Mouse (Mus musculus): ENCODE results near the gene Pum1.

Pum1 gene

DNA sequence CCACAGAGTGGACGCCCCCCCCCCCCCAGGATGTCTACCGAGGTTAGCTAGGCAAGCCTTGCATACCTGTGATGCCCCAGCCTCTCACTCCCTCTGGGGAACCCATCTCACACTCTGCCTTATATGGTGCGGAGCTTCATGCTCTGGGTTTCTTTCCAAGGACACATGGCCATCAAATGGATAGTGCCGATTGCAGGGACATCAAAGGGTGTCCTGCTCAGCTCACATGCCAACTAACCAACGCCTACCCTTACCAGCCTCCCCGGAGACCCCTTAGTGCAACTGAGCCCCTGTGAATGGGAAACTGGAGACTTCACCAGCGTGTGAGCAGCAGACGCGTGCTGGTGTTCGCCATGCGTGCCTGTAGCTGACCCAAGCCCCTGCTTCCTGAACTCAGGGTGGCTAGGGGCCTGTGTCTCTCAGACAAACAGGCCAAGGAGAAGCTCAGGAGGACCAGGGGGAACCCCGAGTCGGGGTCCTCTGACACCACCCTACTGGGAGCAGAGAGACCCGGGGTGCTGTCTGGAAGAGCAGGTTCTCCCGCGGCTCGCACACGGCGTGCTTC, 128.8 kb downstream of the Pum1 start:
- no peak for DNase-seq (ENCODE audit: low spot score)

DNA sequence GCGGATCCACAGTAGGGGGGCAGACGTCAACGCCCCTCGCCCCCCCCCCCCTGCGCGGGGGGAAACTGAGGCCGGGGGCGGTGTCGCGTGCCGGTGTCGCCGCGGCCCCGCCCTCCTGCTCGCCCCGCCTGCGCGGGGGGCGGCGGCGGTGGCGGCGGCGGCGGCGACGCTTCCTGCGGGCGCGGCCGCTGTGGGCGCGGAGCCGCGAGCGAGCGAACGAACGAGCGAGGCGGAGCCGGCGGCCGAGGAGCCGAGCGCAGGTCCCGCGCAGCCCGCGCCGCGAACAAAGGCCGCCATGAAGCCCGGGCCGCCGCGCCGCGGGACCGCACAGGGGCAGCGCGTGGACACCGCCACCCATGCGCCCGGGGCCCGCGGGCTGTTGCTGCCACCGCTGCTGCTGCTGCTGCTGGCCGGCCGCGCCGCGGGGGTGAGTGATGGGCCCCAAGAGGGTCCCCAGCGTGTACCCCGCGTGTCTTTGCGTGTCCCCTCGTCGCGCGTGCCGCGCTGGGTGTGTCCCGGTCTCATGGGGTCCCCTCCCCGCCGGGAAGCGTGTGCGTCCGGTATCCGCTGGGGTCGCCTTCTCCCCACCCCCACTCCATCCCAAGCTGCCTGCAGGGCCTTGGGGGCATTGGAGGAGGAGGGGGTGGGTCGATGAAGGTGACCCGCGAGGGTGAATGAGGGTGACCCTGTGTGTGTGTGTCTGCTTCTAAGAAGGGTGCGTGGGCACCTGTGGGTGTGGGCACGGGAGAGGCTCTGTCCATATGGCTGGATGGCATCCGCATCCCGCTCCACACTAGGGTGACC, 129.5 kb downstream of the Pum1 start, which contains the start of gene Sdc3:
Gene Sdc3, plus strand, starts transcription at position 162 of the 804 bp plus-strand sequence.
- no peak for DNase-seq (ENCODE audit: low spot score)

DNA sequence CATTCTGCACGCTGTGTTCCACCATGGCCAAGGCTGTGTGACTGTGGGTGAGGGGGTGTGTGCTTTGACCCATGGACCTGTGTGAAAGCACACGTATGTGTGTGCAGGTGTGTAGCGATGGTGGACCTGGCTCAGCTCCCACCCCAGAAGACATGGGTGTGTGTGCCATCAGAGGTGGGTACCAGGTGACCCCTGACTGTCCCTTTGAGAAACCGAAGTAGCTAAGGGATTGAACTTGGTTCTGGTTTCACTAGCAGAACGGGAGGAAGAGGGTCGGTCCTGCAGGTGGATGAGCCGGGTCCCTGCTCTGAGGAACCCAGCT, 130.0 kb downstream of the Pum1 start:
- DNase-seq (ENCODE audit: low spot score): no peak

DNA sequence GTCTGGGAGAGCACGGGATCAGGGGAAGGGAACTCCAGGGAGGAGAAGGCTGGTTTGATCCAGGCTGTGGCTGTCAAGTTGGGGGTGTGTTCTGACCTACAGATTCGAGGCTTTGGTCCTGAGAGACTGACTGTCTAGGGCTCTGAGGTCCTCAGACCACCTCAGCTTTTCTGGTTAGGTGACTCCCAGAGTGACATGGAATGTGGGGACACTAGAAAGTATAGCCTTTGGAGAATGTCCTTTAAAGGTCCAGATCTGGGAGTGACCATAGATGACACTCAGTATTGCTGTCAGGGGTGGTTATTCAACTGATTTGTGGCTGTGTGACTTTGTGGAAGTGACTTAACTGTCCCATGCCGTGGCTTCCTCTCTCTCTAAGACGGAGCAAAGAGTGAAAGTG, 131.7 kb downstream of the Pum1 start:
- no peak for DNase-seq (ENCODE audit: low spot score)

DNA sequence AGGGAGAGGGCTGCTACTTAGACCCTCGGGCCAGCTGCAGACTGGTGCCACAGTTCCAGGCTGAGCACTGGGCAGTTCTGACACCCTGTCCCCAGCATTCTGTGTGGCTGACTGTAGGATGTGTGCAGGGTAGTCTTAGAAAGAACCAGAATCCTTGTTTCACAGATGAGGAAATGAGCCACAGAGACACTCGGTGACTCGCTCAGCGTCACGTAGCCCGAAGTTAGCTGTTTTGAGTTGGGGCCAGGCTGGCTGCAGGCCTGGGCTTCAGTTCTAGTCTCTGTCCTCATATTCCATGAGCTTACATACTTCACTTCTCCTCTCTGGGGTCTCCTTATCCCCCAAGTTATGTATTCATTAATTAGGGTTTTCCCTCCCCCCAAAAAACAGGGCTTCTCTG, 132.8 kb downstream of the Pum1 start:
- no peak for DNase-seq (ENCODE audit: low spot score)

GRCm38 (mm10) chr4:130797201-130798051, 134.3 kb downstream of the Pum1 start:
- DNase-seq (ENCODE audit: low spot score): no peak

GRCm38 (mm10) chr4:130798416-130798815, 135.3 kb downstream of the Pum1 start:
- no peak for DNase-seq (ENCODE audit: low spot score)

DNA sequence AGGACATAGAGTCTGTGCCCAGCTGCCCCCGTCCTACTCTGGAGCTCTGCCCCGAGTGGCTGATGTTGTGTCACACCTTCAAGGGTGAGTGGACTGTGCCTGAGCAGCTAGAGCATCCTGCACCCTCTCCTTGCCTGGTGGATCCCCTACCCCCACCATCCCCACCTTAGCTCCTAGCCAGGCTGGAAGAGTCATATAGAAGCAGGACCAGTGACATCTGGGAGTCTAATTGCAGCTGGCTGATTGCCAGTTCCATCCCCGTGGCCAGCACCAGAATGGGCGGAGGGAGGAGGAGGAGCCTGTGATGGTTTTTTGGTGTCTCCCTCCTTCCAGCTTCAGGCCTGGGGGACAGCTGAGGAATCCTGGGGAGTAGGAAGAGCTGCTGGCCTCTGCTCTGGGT, 136.0 kb downstream of the Pum1 start:
- DNase-seq (ENCODE audit: low spot score): no peak

GRCm38 (mm10) chr4:130799582-130799981, 136.5 kb downstream of the Pum1 start:
- no peak for DNase-seq (ENCODE audit: low spot score)

GRCm38 (mm10) chr4:130800147-130800546, 137.0 kb downstream of the Pum1 start:
- no peak for DNase-seq (ENCODE audit: low spot score)

GRCm38 (mm10) chr4:130801198-130801597, 138.1 kb downstream of the Pum1 start:
- DNase-seq (ENCODE audit: low spot score): no peak

DNA sequence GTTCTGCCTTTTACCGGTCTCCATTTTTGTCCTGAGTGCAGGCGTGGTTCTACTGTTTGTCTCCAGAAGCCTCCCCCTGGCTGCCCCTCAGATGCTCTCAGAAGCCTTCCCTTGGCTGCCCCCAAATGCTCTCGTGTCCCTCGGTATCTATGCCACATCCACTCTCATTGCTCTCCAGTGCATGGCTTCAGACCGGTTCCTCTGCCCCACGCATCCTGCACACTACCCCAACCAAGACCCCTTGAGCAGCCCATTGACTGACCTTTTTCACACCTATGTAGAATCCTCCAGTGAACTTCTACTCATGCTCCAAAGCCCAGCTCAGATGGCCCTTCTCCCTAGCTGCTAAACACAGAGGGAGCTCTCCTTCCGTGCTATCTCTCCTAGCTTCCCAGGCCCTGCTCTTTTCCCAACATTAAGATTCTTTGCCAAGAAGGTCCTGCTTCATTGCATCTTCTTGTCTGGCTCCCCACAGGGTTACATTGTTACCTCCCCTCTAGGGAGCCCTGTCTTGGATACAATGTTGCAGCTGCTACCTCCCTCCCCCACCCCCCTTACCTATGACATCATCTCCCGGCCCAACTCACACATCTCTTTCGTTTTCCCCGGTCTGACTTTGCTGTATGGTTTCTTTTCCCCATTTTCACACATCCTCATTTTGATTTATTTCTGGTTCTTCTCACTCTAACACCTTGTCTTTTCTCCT, 138.7 kb downstream of the Pum1 start:
- DNase-seq (ENCODE audit: low spot score): no peak

DNA sequence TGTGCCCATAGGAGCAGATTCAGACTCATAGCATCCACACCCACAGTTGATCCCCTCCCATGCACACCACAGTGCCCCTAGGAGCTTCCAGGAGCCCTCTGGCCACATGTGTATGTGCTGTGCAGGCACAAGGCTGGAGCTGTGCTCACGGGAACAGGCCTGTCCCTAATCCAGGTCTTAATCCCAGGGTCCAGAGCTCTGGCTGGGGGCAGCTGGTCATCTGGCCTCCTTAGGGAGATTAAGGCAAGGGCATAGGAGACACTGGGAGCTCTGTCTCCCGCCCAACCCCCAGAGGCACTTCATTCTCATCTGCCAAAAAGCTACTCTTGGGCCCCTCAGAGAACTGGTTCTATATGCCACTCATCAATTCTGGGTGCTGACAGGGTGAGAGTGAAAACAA, 140.5 kb downstream of the Pum1 start:
- no peak for DNase-seq (ENCODE audit: low spot score)

GRCm38 (mm10) chr4:130804292-130804691, 141.2 kb downstream of the Pum1 start:
- DNase-seq (ENCODE audit: low spot score): no peak

DNA sequence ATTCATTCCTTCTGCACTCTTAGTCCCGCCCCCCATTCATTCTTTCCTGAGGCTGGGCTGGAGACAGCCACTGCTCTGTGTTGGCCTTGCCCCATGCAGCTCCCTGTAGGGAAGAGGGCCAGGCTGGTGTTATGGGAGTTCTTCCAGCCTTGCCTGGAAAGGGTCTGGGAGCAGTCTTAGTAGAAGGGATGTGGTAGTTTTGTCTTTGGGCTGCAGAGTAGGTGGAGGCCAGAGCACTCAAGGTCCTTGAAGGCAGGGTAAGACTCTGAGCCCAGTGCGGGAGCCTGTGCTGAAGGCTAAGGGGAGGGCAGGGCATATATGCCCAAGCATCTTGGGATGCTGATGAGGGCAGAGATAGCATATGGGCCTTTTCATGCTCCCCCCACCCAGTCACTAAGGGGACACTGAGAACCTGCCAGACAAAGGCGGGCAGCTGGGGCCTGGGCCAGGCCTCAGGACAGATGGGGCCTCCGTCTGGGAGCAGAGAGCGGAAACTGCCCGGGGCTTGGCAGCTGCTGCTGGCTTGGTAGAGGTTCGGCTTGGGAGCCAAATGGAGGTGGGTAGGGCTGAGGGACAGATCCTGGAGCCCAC, 141.7 kb downstream of the Pum1 start:
- peak; percentile 58 for DNase-seq (ENCODE audit: low spot score)

GRCm38 (mm10) chr4:130805746-130806145, 142.6 kb downstream of the Pum1 start:
- DNase-seq (ENCODE audit: low spot score): no peak

- DNase-seq (ENCODE audit: low spot score): no peak
These were observed 143.6 kb downstream of the Pum1 start for GRCm38 (mm10) chr4:130806746-130807145.

DNA sequence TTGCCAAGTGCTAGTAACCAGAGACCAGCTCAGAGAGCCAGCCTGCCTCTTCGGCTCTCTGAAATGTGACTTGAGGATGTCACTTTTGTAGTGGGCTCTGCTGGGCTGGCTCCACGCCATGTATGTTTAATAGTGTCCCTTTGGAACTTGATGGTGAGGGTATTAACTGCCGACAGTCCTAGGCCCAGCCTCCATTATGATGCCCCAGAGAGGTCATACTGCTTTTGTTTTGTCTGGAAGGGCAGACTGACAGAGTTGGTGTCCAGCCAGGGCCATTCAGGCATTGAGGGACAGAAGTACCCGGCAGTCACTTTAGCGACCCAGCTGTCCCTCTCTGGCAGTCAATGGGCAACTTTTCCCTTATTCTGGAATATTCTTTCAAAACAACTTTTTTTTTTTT, 146.7 kb downstream of the Pum1 start:
- no peak for DNase-seq (ENCODE audit: low spot score)

- no peak for DNase-seq (ENCODE audit: low spot score)
These were observed 147.7 kb downstream of the Pum1 start for GRCm38 (mm10) chr4:130810845-130811244.

- no peak for DNase-seq (ENCODE audit: low spot score)
These were observed 148.3 kb downstream of the Pum1 start for GRCm38 (mm10) chr4:130811385-130811784.

DNA sequence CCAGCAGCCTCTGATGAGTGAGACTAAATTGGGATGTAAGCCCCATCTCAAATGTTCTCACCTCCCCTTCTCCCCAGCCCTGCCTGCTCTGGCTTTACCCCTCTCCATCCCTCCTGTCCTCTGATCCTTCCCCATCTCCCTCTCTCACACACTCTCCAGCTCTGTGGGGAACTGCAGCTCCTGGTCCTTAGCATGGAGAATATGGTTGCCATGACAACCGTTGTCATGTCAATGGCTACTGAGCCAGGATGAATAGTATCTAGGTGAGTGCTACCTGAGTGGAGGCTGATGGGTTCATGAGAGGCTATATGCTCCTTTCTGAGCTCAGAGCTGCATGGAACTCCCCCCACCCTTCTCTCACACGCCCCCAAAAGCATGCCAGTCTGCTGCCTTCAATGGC, 150.8 kb downstream of the Pum1 start:
- DNase-seq (ENCODE audit: low spot score): no peak

- no peak for DNase-seq (ENCODE audit: low spot score)
These were observed 151.7 kb downstream of the Pum1 start for GRCm38 (mm10) chr4:130814742-130815330.

All from layer of hippocampus, adult 11-12 months (tissue).